Mouse (Mus musculus) urinary bladder, adult 18-20 months (tissue): ENCODE measurements at regions not wholly inside any gene's neighbourhood (a gene's known extent, or its start where the extent isn't known, plus 50 kb on each side); places are given as distances from the start of the nearest gene placed in this dataset.

Experiments used
- DNase-seq, 2 experiments: peaks; one replicate each; pipeline ENCODE4 v3.0.0; 2022; ENCODE audit warnings: low spot score in 2 of 2, mixed read lengths in 2 of 2

- DNase-seq = no peak
Observed at GRCm38 (mm10) chr3:150493433-150494045, 944.1 kb upstream of the Adgrl4 start.

GRCm38 (mm10) chr3:150530966-150531365, 906.7 kb upstream of the Adgrl4 start:
- no peak for DNase-seq

- no peak for DNase-seq
Observed at GRCm38 (mm10) chr3:150543118-150543517, 894.6 kb upstream of the Adgrl4 start.

GRCm38 (mm10) chr3:150588474-150588873, 849.2 kb upstream of the Adgrl4 start:
- no peak for DNase-seq

- no peak for DNase-seq
Observed at GRCm38 (mm10) chr3:150590978-150591377, 846.7 kb upstream of the Adgrl4 start.

- no peak for DNase-seq
Observed at GRCm38 (mm10) chr3:150603400-150604095, 834.1 kb upstream of the Adgrl4 start.

- peak; percentile 7 to 38 for DNase-seq
Observed at GRCm38 (mm10) chr3:150610681-150611101, 827.0 kb upstream of the Adgrl4 start.

- no peak for DNase-seq
Observed at GRCm38 (mm10) chr3:150637544-150637943, 800.1 kb upstream of the Adgrl4 start.

GRCm38 (mm10) chr3:150640004-150640676, 797.5 kb upstream of the Adgrl4 start:
- no peak for DNase-seq

- DNase-seq = no peak
Observed at GRCm38 (mm10) chr3:150648040-150648439, 789.6 kb upstream of the Adgrl4 start.

- no peak for DNase-seq
Observed at GRCm38 (mm10) chr3:150649783-150650565, 787.7 kb upstream of the Adgrl4 start.

- no peak for DNase-seq
Observed at GRCm38 (mm10) chr3:150695751-150696150, 741.9 kb upstream of the Adgrl4 start.

- DNase-seq = no peak
Observed at GRCm38 (mm10) chr3:150699990-150700389, 737.7 kb upstream of the Adgrl4 start.
